Mouse (Mus musculus) kidney, adult 2 months (tissue): Measurements from ENCODE around the gene Adra2b.

Experiments
- CTCF ChIP-seq: fragments of 200-500 bp; conservative IDR thresholded peaks from 2 replicates; pipeline ENCODE4 v1.5.1; 2011; ENCODE audit warnings: low read depth, mild to moderate bottlenecking, control low read depth, low read length, moderate library complexity, mixed read lengths; ENCODE audit not compliant: insufficient read depth, insufficient read length
- POLR2A ChIP-seq: fragments of 200-500 bp; IDR thresholded peaks from one replicate; pipeline ENCODE4 v1.6.1; 2011; ENCODE audit warnings: low read depth, low read length, control low read depth

GRCm38 (mm10) chr2:127318136-127318535 lies 44.9 kb upstream of the Adra2b start:
- TF ChIP-seq CTCF (no peak), POLR2A (no peak)
